Comparison of ENCODE assay signal across 9 mouse cellular contexts in genomic region chr16:94402185-94402584, GRCm38 (mm10). TPM values are rescaled to one million over a fixed set of nuclear protein-coding genes. Genes with fewer than 3 reads are reported as not detected.
DNase-seq lines count a peak whose midpoint lies in the region; ATAC-seq and TF ChIP-seq lines count a peak whose summit lies in the region.
"Had no signal": no experiment of that assay in that cellular context is flagged by ENCODE, and none has a peak within 500 bp of the region (broad histone marks: within the 10 kb centered on the region; RNA-seq: fewer than 3 reads in every experiment).

No protein-coding gene starts in this region.

- no peak overlapping the region for H3K4me2 ChIP-seq in kidney, postnatal 0 days (ENCODE audit: low read length)
- no peak overlapping the region for H3K4me2 ChIP-seq in kidney, embryonic 14.5 days (replicated peaks; ENCODE audit: low read depth, low read length)
- H3K4me2 ChIP-seq: midbrain, embryonic 11.5 days had no signal

- H3K36me3 ChIP-seq in kidney, postnatal 0 days (ENCODE audit: insufficient read depth, low read length), result 0 out of 2 replicates have a peak, but pooled peaks cover 10% of the 10 kb centered on the region
- peaks cover 30% of the 10 kb centered on the region for H3K36me3 ChIP-seq in kidney, embryonic 14.5 days (ENCODE audit: control insufficient read depth, insufficient read depth, low read length)

- H3K9ac ChIP-seq in kidney, postnatal 0 days (ENCODE audit: low read depth, low read length), result no peak overlapping the region
- H3K9ac ChIP-seq in kidney, embryonic 14.5 days (ENCODE audit: low read depth, low read length), result no peak overlapping the region

- no peaks in the 10 kb centered on the region for H3K4me1 ChIP-seq in kidney, postnatal 0 days (replicated peaks; ENCODE audit: insufficient read depth, low read length)
- peaks cover 8% of the 10 kb centered on the region for H3K4me1 ChIP-seq in kidney, embryonic 14.5 days (ENCODE audit: control insufficient read depth, insufficient read depth, low read length)

- WGBS in kidney, postnatal 0 days, result 62% methylated on average over 4 of the region's 4 CpGs
- WGBS in kidney, embryonic 14.5 days, result 67% methylated on average over 4 of the region's 4 CpGs

- H3K4me3 ChIP-seq in kidney, postnatal 0 days (replicated peaks; ENCODE audit: low read depth, low read length), result no peak overlapping the region
- H3K4me3 ChIP-seq in kidney, embryonic 14.5 days (ENCODE audit: low read length), result no peak overlapping the region

- no peak; the same call in 1 of the 2 replicates for ATAC-seq in kidney, postnatal 0 days (replicated peaks; ENCODE audit: low FRiP score, low read depth)
- ATAC-seq in kidney, embryonic 14.5 days (ENCODE audit: low FRiP score, low TSS enrichment), result no peak

- H3K9me3 ChIP-seq in kidney, postnatal 0 days (replicated peaks; ENCODE audit: low read length), result no peaks in the 10 kb centered on the region
- H3K9me3 ChIP-seq in kidney, embryonic 14.5 days (ENCODE audit: control insufficient read depth, low read length), result no peaks in the 10 kb centered on the region

- DNase-seq in adrenal gland, postnatal 14 days, result peak; percentile 48
- no peak for DNase-seq in adrenal gland, postnatal 4 days (ENCODE audit: low spot score in 2 of 2)
- DNase-seq in kidney, postnatal 0 days (ENCODE audit: low spot score), result peak; percentile 15
- peak; percentile 85 for DNase-seq in 416B (ENCODE audit: low read depth)
- DNase-seq in cerebellum, postnatal 14 days, result peak; percentile 50 to 63
- DNase-seq in spleen, postnatal 36 days (ENCODE audit: low spot score in 2 of 2), result no peak
- no peak for DNase-seq in urinary bladder, adult 18-20 months (ENCODE audit: low spot score in 2 of 2)

- H3K27me3 ChIP-seq in kidney, postnatal 0 days (ENCODE audit: insufficient read depth, low read length), result no peaks in the 10 kb centered on the region
- H3K27me3 ChIP-seq in kidney, embryonic 14.5 days (ENCODE audit: control insufficient read depth, insufficient read depth, low read length), result no peaks in the 10 kb centered on the region

- TF ChIP-seq CTCF in kidney, postnatal 0 days (IDR thresholded peaks at IDR 0.05; ENCODE audit: low read depth), result no peak

- H3K27ac ChIP-seq in kidney, postnatal 0 days, result no peak overlapping the region
- H3K27ac ChIP-seq in kidney, embryonic 14.5 days (ENCODE audit: low read depth, low read length), result no peak overlapping the region

RNA-seq across cellular contexts. Expression of gene Pigp, which starts 30.5 kb away (rescaled TPM):
- 56.7 and 60.1 TPM in 2 replicates for total RNA-seq in adrenal gland, postnatal 14 days (2021)
- 100 to 1,000 TPM; 101 to 106 TPM for total RNA-seq in adrenal gland, postnatal 4 days (2021)
- polyA plus RNA-seq in kidney, postnatal 0 days (2015; fragmentation: Nextera tagmentation; extraction: Ambion mirVana), result 195 and 220 TPM in 2 replicates
- polyA plus RNA-seq in kidney, embryonic 14.5 days (2014; fragmentation: Nextera tagmentation; extraction: Ambion mirVana), result 85.6 and 162 TPM in 2 replicates

RNA-seq across cellular contexts. Expression of gene Ttc3, which starts 31.8 kb away (rescaled TPM):
- total RNA-seq in adrenal gland, postnatal 14 days (2021), result 89.9 and 90.5 TPM in 2 replicates
- total RNA-seq in adrenal gland, postnatal 4 days (2021), result 100 to 1,000 TPM; 163 to 178 TPM
- polyA plus RNA-seq in kidney, postnatal 0 days (2015; fragmentation: Nextera tagmentation; extraction: Ambion mirVana), result 152 and 158 TPM in 2 replicates
- 212 and 269 TPM in 2 replicates for polyA plus RNA-seq in kidney, embryonic 14.5 days (2014; fragmentation: Nextera tagmentation; extraction: Ambion mirVana)

Comparison
In these comparisons a context has a peak if more than half of its experiments do, and no peak if none do; other contexts are left out.
1. DNase-seq: peak in adrenal gland, postnatal 14 days (single experiment), kidney, postnatal 0 days (single experiment), 416B (single experiment) and cerebellum, postnatal 14 days (2 of 2); none in adrenal gland, postnatal 4 days (0 of 2), spleen, postnatal 36 days (0 of 2) and urinary bladder, adult 18-20 months (0 of 2).